Mouse (Mus musculus) liver, adult 2 months (tissue): ENCODE results near the gene Notch2.

Source experiments
- CTCF ChIP-seq: fragments of 200-500 bp; IDR thresholded peaks from 2 replicates; pipeline ENCODE4 v1.5.1; 2011; ENCODE audit warnings: low read depth, low read length, control low read depth
- POLR2A ChIP-seq: fragments of 200-500 bp; IDR thresholded peaks from 2 replicates; pipeline ENCODE4 v1.6.1; 2011; ENCODE audit warnings: low read length, control low read depth; ENCODE audit not compliant: insufficient read depth; ENCODE audit errors: extremely low read depth

GRCm38 (mm10) chr3:97998349-97998748 lies 15.0 kb upstream of the Notch2 start:
- TF ChIP-seq CTCF = no peak
- TF ChIP-seq POLR2A = no peak
